Mouse (Mus musculus): ENCODE results near the gene Ncoa4.
"Not testable (repeated sequence)": the region's sequence is repeated elsewhere in the genome, so short reads cannot be mapped to it uniquely, and the experiment has no call there.

Gene Ncoa4

DNA sequence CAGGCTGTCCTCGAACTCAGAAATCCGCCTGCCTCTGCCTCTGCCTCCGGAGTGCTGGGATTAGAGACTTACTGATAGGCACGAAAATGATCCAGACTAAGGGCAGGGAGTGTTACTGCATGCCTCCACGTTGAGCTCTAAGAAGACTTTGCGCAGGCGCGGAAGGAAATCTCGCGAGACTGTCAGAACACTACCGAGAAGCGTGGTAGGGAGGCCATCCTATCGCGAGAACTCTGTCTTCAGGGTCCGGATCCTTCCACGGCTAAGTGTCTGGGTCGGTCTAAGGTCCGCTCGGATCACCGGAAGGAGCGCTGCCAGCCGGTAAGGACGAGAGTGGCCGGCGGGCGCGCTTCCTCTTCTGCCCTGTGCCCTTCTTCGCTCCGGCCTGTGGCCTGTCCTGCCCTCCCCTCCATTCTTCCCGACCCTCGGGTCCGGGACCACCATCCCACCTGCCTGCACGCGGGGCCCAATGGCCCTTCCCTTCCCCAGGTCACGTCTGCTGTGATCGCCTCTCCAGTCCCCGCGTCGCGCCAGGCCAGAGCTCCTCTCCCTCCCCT, at the start of gene Ncoa4:
TSS of gene Ncoa4 (plus strand) at position 176 of the 557 bp plus-strand sequence.
- peak; percentile 99 for DNase-seq (ENCODE audit: low spot score in 2 of 2)

DNA sequence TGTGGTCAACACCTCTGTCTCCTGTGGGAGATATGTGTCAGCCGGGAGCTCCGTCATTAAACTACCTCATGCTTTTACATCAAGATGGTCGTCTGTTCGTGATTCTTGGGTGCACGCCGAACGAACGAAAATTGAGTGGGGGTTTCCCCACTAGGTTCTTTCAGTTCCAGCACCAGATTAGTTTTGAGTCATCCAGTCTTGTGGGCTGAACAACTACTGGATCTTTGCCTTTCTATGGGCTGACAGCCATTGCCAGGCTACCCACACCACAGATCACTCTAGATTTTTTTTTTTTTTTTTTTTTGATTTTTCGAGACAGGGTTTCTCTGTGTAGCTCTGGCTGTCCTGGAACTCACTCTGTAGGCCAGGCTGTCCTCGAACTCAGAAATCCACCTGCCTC, 47.5 kb upstream of the Ncoa4 start:
- not testable (repeated sequence) for DNase-seq (ENCODE audit: low spot score in 2 of 2)

DNA sequence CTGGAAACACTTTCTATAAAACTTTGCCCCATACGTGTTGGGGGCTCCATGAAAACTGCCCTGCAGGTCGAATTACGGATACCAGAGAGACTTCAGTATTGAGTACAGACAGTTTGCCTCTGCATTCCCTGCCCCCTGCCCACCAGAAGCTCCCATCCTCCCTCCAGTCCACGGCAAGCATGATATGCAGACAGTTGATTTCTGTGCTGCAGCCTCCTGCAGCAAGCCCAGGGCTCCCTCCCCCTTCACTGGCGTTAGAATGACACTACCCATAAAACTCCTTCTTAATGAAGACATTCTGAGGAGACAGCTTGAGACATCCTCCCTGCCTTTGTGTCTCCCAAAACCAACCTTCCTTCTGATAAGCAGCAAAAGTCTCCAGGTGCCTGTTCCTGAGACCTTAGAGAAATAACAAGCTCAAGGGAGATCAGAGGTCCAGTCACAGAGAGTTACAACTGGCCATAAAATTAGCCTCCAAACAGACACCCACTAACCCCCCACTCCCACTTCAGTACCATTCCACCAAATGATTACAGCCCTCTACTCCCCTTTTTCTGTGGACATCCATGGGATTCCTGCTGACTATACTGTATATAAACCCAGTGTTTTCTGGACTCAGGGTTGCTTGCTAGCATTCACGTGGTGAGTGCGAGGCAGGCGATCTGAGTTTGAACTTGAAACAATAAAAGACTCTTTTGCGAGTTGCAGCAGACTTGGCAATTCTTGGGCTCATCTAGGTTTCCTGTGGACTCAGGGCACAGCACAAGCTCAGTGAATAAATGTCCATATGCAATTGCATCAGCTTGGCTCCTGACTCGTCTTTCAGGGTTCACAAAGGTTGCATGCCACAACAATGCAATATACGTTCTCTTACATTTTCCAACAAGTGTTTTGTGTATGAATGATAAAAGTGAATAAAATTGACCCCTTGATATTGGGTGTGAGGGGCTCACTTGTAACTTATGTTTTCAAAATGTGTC, 38.4 kb upstream of the Ncoa4 start:
- DNase-seq (ENCODE audit: low spot score in 2 of 2): no peak

DNA sequence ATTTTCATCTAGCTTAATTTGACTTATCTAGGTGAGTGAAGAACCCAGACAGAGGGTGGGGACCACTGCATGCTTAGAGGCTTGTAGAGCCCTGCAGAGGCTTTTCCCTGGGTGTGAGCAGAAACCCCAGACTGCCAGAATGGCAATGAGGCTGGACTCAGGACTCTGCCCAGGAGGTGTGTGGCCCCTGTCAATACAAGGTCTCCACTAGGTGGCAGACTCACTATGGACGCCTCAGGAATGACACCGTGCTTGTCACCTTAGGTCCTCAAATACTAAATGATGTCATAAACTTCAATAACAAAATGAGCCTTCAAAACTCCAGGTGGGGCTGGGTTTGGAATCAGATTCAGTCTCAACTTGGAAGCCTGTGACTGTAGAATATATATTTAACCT, 37.7 kb upstream of the Ncoa4 start:
- DNase-seq (ENCODE audit: low spot score in 2 of 2): no peak

DNA sequence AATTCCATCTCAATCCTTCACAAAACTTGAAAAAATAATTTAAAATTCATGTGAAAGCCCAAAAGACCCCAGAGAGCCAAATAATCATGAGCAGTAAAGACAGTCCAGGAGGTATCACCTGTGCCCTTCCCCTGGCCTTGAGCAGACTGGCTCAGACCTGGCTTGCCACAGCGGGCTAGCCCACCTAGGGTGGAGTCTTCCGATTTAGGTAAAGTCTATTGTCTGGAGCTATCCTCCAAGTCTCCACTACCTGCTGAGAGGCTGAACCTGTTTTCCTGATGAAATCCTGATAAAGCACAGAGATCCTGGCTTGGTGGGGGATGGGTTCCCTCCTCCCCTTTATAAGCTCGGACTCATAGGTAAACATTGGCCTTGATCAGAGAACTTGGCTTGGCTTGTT, 35.4 kb upstream of the Ncoa4 start:
- no peak for DNase-seq (ENCODE audit: low spot score in 2 of 2)

DNA sequence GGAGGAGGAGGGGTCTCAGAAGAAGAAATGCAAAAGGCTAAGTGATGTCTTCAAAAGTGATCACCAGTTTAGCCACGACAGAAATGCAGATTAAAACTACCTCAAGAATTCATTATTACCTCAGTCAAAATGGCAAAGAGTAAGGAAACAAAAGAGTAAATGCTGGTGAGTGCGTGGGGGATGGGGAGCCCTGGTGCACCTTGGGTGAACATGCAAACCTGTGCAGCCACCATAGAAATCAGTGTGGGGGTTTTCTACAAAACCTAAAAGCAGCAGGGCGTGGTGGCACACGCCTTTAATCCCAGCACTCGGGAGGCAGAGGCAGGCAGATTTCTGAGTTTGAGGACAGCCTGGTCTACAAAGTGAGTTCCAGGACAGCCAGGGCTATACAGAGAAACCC, 34.4 kb upstream of the Ncoa4 start:
- not testable (repeated sequence) for DNase-seq (ENCODE audit: low spot score in 2 of 2)

DNA sequence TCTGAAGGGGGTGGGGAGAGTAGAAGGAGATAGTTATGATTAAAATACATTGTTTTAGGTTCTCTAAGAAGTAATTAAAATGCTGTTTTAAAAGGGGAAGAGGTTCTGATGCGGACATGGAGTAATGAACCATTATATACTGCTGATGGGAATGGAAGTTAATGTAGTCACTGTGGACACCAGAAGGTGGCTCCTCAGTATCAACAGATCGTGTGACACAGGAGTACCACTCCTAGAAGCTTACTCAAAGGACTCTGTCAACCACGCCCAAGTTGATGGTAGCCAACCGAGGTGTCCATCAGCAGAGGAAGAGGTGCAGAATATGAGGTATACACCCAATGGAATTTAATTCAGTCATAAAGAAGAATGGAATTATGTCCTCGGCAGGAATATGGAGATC, 31.3 kb upstream of the Ncoa4 start:
- DNase-seq (ENCODE audit: low spot score in 2 of 2): no peak

DNA sequence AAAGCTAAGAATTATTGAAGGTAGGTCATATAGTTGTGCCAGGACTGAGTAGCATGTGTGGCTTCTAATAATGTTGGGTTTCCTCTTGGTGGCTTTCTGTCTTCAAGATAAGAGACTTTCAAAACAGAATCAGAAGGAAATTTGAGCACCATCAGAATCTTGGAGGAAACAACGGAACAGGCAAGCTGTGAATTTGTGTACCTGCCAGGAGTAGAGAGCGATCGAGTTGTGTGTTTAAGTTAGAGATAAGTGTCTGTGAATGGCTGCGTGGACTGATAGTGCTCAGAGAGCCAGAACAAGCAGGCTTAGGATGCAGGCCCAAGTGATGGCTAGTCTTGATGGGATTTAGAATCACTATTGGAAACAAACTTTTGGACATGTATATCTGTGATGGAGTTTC, 27.8 kb upstream of the Ncoa4 start:
- DNase-seq (ENCODE audit: low spot score in 2 of 2): no peak

DNA sequence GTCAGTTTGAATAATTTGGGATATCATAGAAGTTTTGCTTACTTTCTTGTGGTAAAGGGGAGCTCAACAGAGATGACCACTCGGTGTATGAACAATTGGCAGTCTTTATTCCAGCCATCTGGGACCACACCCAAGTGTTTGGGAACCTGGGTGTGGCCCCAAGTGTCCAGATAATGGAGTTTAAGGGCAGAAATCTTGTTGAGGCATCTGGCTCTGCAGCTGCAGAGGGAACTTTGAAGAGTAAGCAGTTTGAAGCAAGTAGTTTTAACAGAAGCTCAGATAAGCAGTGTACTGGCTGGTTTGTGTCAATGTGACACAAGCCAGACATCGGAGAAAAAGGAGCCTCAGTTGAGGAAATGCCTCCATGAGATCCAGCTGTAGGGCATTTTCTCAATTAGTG, 25.4 kb upstream of the Ncoa4 start:
- DNase-seq (ENCODE audit: low spot score in 2 of 2): no peak

DNA sequence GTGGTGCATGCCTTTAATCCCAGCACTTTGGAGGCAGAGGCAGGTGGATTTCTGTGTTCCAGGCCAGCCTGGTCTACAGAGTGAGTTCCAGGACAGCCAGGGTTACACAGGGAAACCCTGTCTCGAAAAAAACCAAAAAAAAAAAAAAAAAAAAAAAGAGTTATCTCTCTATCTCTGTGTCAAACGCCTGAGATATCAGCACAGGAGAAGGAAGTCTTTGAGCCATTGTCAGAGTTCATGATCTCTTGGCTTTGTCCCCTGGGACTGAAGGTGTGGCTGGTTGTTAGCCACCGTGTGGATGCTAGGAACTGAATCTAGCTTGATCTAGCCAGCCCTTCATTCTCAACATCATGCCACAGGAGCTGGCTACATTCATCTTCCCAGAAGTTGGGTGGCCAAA, 23.2 kb upstream of the Ncoa4 start:
- DNase-seq (ENCODE audit: low spot score in 2 of 2): not testable (repeated sequence)

DNA sequence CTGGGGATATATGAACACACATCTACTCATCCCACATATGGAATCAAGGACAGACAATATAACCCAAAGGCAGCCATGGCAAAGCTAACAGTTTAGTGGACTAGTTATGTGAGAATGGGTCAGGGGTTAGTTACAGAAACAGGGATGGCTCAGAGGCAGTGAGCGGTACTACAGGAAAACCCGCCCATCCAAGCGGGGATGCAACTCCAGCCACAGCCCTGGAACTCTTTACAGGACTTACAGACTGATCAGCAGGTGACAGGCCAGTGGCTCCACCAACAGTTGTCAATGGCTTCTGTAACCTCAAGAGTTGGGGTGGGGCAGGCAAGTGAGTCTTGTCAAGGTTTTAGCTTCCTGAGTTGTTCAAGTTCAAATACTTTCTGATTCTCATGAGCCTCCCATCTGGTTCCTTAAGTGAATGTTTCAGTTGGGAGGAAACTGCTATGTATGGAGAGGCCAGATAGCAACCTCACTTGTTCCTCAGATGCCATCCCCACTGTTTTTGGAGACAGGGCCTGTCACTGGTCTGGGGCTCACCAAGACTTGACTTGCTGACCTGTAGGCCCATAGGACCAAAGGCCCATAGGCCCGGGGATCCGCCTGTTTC, 19.2 kb upstream of the Ncoa4 start:
- no peak for DNase-seq (ENCODE audit: low spot score in 2 of 2)

DNA sequence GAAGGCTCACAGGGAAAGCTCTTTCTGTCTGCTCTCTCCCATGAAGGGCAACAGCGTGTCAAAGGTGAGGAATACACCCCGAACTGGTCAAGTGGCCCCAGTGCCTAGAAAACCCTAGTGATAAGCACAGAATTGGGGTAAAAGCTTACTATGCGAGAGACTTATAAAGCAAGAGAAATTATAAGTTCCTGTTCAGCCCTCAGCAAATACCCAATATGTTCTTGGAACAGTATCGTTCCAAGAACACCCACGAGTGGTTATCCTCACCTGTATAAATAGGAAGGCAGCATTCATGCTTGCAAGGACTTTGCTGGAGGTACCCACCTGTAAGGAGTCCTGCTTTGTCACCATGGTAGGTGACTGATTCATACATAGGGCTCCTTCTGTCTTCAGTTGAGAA, 17.9 kb upstream of the Ncoa4 start, which contains the start of gene Msmb:
TSS of gene Msmb (plus strand) at position 301 of the 400 bp plus-strand sequence.
- no peak for DNase-seq (ENCODE audit: low spot score in 2 of 2)

DNA sequence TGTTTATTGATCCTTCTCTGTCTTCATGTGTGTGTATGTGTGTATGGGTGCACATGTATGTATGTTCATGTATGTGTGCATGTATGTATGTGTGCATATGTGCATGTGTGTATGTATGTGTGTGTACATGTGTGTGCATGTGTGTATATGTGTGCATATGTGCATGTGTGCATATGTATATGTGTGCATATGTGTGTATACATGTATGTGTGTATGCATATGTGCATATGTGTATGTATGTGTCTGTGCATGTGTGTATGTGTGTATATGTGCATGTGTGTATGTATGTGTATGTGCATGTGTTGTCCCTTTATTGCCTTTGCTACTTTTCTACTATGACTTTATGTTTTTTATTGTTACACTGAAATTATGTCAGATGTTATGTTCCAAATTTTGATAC, 14.9 kb upstream of the Ncoa4 start:
- DNase-seq (ENCODE audit: low spot score in 2 of 2): no peak

DNA sequence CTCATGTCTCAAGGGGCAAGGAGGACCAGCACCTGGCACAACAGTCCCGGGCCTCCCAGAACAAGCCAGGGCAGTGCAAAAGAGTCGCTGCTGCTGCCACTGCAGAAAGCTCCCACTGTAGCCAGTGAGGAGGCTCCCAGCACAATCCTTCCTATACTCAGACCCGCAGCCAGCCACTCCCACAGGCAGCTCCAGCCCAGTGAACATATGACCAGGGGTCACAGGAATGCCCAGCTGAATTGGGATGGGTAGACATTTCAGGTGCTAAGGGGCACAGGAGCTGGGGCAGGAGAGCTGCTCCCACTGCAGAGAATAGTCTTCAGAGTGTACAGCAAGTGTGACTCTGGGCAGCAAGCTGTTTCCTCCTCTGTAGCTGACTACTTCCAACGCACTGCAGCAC, 14.3 kb upstream of the Ncoa4 start:
- DNase-seq (ENCODE audit: low spot score in 2 of 2): no peak

DNA sequence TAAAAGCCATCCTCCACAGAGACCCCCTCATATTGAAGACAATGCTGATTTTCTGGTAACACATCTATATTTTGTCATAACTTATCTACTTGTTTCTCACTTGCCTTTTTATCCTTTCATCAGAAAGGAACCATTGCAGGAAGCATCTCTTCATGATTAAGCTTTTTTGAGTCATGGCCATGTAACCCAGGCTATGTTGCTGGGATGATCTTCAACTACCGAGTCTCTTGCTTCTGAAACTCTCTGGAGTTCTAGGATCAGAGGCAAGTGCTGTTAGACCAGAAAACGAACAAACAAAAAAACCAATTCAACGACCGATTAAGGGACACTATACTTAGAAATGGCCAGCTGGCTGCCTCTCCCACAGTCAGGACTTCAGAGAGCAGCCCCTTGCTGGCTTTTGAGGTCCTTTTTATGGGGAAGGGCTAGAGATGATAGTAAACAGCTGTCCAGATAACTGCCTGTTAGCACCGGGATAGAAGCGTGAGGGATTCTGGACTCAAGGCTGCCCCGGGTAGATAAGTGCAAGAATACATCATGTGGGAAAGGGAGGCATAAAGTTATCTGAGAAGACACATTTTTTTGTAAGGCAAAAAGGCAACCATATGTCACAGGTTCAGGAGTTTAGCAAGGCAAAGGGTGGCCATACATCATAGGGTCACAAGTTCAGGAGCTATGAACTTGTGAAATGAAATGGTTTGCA, 13.7 kb upstream of the Ncoa4 start:
- no peak for DNase-seq (ENCODE audit: low spot score in 2 of 2)

DNA sequence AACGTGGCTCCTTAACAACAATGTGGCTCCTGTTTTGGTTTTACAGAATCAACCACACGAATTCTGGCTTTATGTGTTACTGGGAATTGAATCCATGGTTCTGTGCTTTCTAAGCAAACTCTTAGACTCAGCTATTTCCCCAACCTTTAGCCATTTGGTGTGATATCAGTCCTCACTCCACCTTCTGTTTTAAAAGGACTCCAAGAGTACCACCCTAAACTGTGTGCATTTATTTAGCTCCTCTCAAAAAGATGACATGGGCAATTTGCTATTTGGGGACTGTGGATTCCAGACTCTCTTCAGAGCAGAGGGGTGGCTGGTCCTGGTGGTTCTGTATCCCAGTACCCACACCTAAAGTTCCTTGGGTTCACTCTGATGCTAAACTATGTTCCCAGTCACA, 13.1 kb upstream of the Ncoa4 start:
- DNase-seq (ENCODE audit: low spot score in 2 of 2): no peak

DNA sequence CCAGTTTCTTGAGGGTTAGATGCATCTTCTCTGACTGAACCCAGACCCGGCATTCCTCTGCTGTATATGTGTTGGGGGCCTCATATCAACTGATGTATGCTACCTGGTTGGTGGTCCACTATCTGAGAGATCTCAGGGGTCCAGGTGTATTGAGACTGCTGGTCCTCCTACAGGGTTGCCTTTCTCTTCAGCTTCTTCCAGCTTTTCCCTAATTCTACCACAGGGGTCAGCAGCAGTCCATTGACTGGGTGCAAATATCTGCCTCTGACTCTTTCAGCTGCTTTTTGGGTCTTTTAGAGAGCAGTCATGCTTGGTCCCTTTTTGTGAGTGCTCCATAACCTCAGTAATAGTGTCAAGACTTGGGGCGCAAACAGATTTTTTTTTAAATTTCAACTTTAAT, 8.8 kb upstream of the Ncoa4 start:
- no peak for DNase-seq (ENCODE audit: low spot score in 2 of 2)

DNA sequence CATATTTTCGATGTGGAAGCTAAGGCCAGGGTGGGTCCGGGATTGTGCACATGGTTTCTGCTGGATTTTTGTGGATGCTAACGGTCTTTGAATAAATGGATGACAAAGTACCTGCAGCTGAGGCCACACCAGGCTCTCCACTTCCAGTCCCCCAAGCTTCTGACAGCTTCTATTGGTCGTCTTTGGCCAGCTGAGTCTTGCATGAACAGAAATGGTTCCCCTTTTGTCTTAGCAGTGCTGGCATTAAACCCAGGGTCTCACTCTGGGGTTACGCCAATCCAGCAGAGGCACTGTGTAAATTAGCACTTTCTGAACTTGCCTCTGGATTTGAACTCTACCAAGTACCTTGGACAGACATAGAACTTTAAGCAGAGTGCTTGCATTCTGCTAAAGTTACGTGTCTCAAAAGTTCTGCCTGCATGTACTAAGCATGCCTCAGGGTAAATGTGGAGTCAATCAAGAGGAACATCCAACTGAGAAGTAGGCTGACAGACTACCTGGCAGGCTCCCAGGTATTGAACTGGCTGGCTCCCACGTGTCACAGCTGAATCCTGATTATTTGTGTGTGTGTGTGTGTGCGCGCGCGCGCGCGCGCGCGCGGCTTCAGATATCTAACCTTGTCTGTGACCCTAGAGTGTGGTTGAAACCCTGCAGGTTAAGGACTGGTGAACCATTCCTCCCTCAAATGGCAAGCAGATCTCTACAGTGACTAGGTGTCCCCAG, 7.3 kb upstream of the Ncoa4 start:
- DNase-seq (ENCODE audit: low spot score in 2 of 2): no peak

DNA sequence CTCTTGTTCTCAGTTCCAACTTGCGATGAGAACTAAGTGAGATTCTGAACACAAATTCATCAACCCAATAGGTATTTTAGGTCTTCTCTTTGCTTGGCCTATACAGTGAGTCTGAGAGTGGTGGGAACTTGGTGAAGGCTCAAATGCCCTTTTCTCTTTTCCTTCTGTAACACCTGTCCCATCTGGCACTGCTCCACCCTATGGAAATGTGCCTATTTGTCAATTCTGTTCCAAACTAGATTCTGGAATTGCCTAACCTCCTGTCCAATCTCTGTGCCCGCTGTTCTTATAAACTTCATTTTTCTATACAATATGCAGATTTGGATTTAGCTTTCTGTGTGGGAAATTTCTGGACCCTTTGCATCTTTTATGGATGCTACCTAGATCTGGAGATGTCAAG, 6.5 kb upstream of the Ncoa4 start:
- no peak for DNase-seq (ENCODE audit: low spot score in 2 of 2)

DNA sequence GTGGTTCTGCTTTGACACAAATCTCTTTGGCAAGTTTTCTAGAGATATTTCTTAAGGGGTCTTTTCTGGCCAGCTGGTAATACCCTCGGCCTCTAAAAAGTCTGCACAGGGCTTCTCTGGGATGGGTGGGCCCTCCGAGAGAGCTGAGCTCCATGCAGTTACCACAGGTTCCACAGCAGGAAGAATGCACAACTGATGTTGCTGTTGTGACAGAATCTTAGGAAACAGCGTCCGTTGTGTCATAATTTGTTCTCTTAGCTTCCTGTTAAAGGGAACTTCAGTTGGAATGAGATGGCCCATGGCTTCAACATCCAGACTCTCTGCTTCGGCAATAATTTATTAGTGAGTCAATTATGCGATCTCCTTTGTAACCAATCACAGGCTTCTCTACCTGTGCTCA, 4.9 kb upstream of the Ncoa4 start:
- DNase-seq (ENCODE audit: low spot score in 2 of 2): no peak

DNA sequence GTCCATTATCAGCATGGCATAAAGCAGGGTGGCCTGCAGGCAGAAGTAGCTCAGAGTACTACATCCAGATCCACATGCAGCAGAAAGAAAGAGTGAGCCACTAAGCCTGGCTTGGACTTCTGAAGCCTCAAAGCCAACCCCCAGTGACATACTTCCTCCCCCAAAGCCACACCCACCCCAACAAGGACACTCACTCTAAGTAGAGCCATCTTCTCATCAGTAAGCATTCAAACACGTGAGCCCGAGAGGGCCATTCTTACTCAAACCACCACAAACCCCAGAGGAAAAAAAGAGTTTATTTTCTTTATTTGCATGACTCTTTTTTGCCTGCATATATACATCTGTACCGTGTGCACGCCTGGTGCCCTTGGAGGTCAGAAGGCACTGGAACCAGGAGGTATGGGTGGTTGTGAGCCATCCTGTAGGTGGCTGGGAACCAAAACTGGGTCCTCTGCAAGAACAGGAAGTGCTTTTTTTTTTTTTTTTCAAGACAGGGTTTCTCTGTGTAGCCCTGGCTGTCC, 455 bp upstream of the Ncoa4 start:
- peak in 1 of 2 experiments; percentile 32 for DNase-seq (ENCODE audit: low spot score in 2 of 2)
